17 mouse cellular contexts compared by ENCODE assay signal in the genomic region with DNA sequence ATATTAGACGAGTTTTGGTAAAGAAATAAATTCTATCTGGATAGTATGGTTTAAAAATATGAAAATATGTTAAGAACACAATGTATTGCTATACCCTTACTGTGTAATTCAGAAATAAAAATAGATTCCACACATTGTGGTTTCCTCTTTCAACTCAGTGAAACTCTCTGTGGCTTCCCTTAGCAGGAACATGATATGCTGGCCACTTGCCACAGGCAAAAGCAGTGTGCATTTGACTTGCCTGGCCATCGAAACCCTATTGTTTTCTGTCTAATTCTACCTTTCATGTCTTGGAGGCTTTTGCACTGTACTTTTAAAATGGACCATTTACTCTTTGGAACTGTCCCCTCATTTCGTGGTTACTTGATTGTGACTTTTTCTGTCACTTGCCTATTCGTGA.
A peak's percentile ranks its signal among the peaks of the same experiment; 100 is the strongest.
DNase-seq lines count a peak whose midpoint lies in the region; ATAC-seq and TF ChIP-seq lines count a peak whose summit lies in the region.
"Had no signal": no experiment of that assay in that cellular context is flagged by ENCODE, and none has a peak within 500 bp of the region (broad histone marks: within the 10 kb centered on the region; RNA-seq: fewer than 3 reads in every experiment).

No protein-coding gene starts in this region.

- peak; percentile 93 for DNase-seq in heart, adult 11 months
- DNase-seq in spleen, adult 18-20 months: peak; percentile 9 to 20
- DNase-seq in spleen, postnatal 14 days (ENCODE audit: low spot score in 2 of 2): no peak
- DNase-seq in left cerebral cortex, adult 2 months (ENCODE audit: extremely low spot score in 1 of 2, low spot score in 2 of 2): no peak
- DNase-seq in adrenal gland, postnatal 25 days: no peak
- DNase-seq: cerebellum, postnatal 25 days; gastrocnemius, postnatal 14 days; kidney, postnatal 10 days; right cerebral cortex, postnatal 25 days had no signal

- 69% methylated on average over 4 of the region's 4 CpGs for WGBS in heart, embryonic 11.5 days (ENCODE audit: insufficient replicate concordance)
- WGBS in macrophage (ENCODE audit: missing documents): 2% methylated on average over 4 of the region's 4 CpGs

- H3K4me1 ChIP-seq in heart, embryonic 11.5 days (ENCODE audit: control insufficient read depth, insufficient read depth, low read length): no peaks in the 10 kb centered on the region

- no peak overlapping the region for H3K9ac ChIP-seq in heart, embryonic 11.5 days (ENCODE audit: low read depth, low read length)
- H3K9ac ChIP-seq: embryonic facial prominence, embryonic 13.5 days; limb, embryonic 13.5 days had no signal

- no peaks in the 10 kb centered on the region for H3K36me3 ChIP-seq in heart, embryonic 11.5 days (ENCODE audit: control insufficient read depth, insufficient read depth, low read length)
- no peaks in the 10 kb centered on the region for H3K36me3 ChIP-seq in macrophage (ENCODE audit: inconsistent target)
- H3K36me3 ChIP-seq: embryonic facial prominence, embryonic 13.5 days; limb, embryonic 13.5 days had no signal

- no peaks in the 10 kb centered on the region for H3K79me2 ChIP-seq in macrophage (ENCODE audit: inconsistent target)

- no peak for ATAC-seq in heart, embryonic 11.5 days (replicated peaks; ENCODE audit: insufficient number of reproducible peaks, low FRiP score, low TSS enrichment)
- ATAC-seq in CD4-positive, CD25-positive, alpha-beta regulatory T cell, adult 4 months: no peak
- ATAC-seq: forebrain, embryonic 14.5 days; hindbrain, postnatal 0 days; Patski had no signal

- intact Hi-C loops in left cerebral cortex, adult 2 months (cut with DNase I): no loop called here

- H3K27me3 ChIP-seq in heart, embryonic 11.5 days (ENCODE audit: control insufficient read depth, insufficient read depth, low read length): no peaks in the 10 kb centered on the region
- H3K27me3 ChIP-seq: embryonic facial prominence, embryonic 13.5 days; limb, embryonic 13.5 days; Patski had no signal

- no peaks in the 10 kb centered on the region for H3K9me3 ChIP-seq in heart, embryonic 11.5 days (replicated peaks; ENCODE audit: control insufficient read depth, low read length)
- H3K9me3 ChIP-seq: embryonic facial prominence, embryonic 13.5 days had no signal

- H3K4me2 ChIP-seq in heart, embryonic 11.5 days: no peak overlapping the region
- H3K4me2 ChIP-seq: embryonic facial prominence, embryonic 13.5 days; limb, embryonic 13.5 days had no signal

- H3K4me3 ChIP-seq in heart, embryonic 11.5 days (ENCODE audit: low read depth, low read length): no peak overlapping the region
- no peak overlapping the region for H3K4me3 ChIP-seq in macrophage (ENCODE audit: inconsistent target)
- no peak overlapping the region for H3K4me3 ChIP-seq in left cerebral cortex, adult 2 months
- H3K4me3 ChIP-seq: embryonic facial prominence, embryonic 13.5 days; limb, embryonic 13.5 days had no signal

- no peak for TF ChIP-seq CTCF in left cerebral cortex, adult 2 months (IDR thresholded peaks at IDR 0.05)

- H3K27ac ChIP-seq in heart, embryonic 11.5 days (ENCODE audit: low read depth, low read length): no peak overlapping the region
- H3K27ac ChIP-seq in macrophage: peak overlapping the region; percentile 77
- H3K27ac ChIP-seq in left cerebral cortex, adult 2 months: no peak overlapping the region
- H3K27ac ChIP-seq: embryonic facial prominence, embryonic 13.5 days; hindbrain, postnatal 0 days had no signal

Comparison
In these comparisons a context has a peak if more than half of its experiments do, and no peak if none do; other contexts are left out.
1. DNase-seq: peak in heart, adult 11 months (single experiment) and spleen, adult 18-20 months (2 of 2); none in spleen, postnatal 14 days (0 of 2), left cerebral cortex, adult 2 months (0 of 2) and adrenal gland, postnatal 25 days (single experiment).